Mouse (Mus musculus) myocyte (in vitro differentiated cells): Measurements from ENCODE around the gene Rgs6. TPM values are rescaled to one million over a fixed set of nuclear protein-coding genes. Genes with fewer than 3 reads are reported as not detected.

Source experiments
- H3K27me3 ChIP-seq: one replicate; pipeline ENCODE4 v1.6.1; 2011; ENCODE audit not compliant: control insufficient read depth, insufficient read depth, insufficient read length
- H3K36me3 ChIP-seq: one replicate; pipeline ENCODE4 v1.6.1; 2011; ENCODE audit not compliant: control insufficient read depth, insufficient read depth
- H3K4me2 ChIP-seq: one replicate; pipeline ENCODE4 v1.6.1; 2011; ENCODE audit warnings: low read depth, control low read depth
- H3K4me3 ChIP-seq: one replicate; pipeline ENCODE4 v1.5.1; 2011; ENCODE audit warnings: mild to moderate bottlenecking, control low read depth, moderate library complexity
- H3K79me2 ChIP-seq: one replicate; pipeline ENCODE4 v1.6.1; 2011; ENCODE audit not compliant: control insufficient read depth, insufficient read depth
- H3ac ChIP-seq: one replicate; pipeline ENCODE4 v1.6.1; 2011; ENCODE audit not compliant: control insufficient read depth, insufficient read length
- CEBPB ChIP-seq: IDR thresholded peaks from 2 replicates; pipeline ENCODE4 v1.6.1; 2011; ENCODE audit warnings: mild to moderate bottlenecking, moderate library complexity; ENCODE audit not compliant: poor library complexity, insufficient read depth, severe bottlenecking
- E2F4 ChIP-seq: IDR thresholded peaks from one replicate; pipeline ENCODE4 v1.6.1; 2011; ENCODE audit warnings: mild to moderate bottlenecking, control low read depth, moderate library complexity; ENCODE audit not compliant: insufficient read depth
- MAX ChIP-seq: IDR thresholded peaks from one replicate; pipeline ENCODE4 v1.6.1; 2011; ENCODE audit warnings: low read depth, mild to moderate bottlenecking, control low read depth
- MYOD1 ChIP-seq, 3 experiments: IDR thresholded peaks; one replicate each; pipeline ENCODE4 v1.6.1; 2011; ENCODE audit warnings: control low read depth in 2 of 3, low read depth in 2 of 3, mild to moderate bottlenecking in 2 of 3, moderate library complexity in 1 of 3; ENCODE audit not compliant: insufficient read length in 2 of 3, control insufficient read depth in 1 of 3
- MYOG ChIP-seq, 3 experiments: IDR thresholded peaks; one replicate each; pipeline ENCODE4 v1.6.1; 2011; ENCODE audit warnings: control low read depth in 2 of 3, low read depth in 2 of 3, mild to moderate bottlenecking in 2 of 3; ENCODE audit not compliant: insufficient read length in 2 of 3, control insufficient read depth in 1 of 3, insufficient read depth in 1 of 3
- POLR2A ChIP-seq: IDR thresholded peaks from one replicate; pipeline ENCODE4 v1.6.1; 2011; ENCODE audit warnings: low read depth, mild to moderate bottlenecking, control low read depth, moderate library complexity; ENCODE audit not compliant: insufficient read length
- POLR2AphosphoS2 ChIP-seq: IDR thresholded peaks from one replicate; pipeline ENCODE4 v1.6.1; 2011; ENCODE audit warnings: low read depth, control low read depth; ENCODE audit not compliant: insufficient read length
- REST ChIP-seq: IDR thresholded peaks from one replicate; pipeline ENCODE4 v1.6.1; 2011; ENCODE audit warnings: mild to moderate bottlenecking, control low read depth, moderate library complexity; ENCODE audit not compliant: insufficient read depth, insufficient read length
- SRF ChIP-seq: IDR thresholded peaks from one replicate; pipeline ENCODE4 v1.6.1; 2011; ENCODE audit warnings: low read depth; ENCODE audit not compliant: control insufficient read depth, insufficient read length
- TCF12 ChIP-seq: IDR thresholded peaks from one replicate; pipeline ENCODE4 v1.6.1; 2011; ENCODE audit warnings: mild to moderate bottlenecking, control low read depth; ENCODE audit not compliant: poor library complexity, insufficient read depth, severe bottlenecking
- TCF3 ChIP-seq: IDR thresholded peaks from one replicate; pipeline ENCODE4 v1.6.1; 2011; ENCODE audit warnings: low read depth, control low read depth; ENCODE audit not compliant: insufficient read length
- USF1 ChIP-seq: IDR thresholded peaks from one replicate; pipeline ENCODE4 v1.6.1; 2011; ENCODE audit warnings: low read depth, mild to moderate bottlenecking, control low read depth, moderate library complexity
- polyA plus RNA-seq: library from polyadenylated mRNA; unstranded; fragments of >200 nt; fragmentation: generic; extraction: Trizol; gene quantifications from one replicate; pipeline ENCODE4 v1.2.1, GENCODE M21; 2012; ENCODE audit warnings: missing spikeins

The Rgs6 gene
- polyA plus RNA-seq, 1 experiment: not detected

GRCm38 (mm10) chr12:83133827-83134226 is 545.7 kb downstream of the Rgs6 start:
- TF ChIP-seq MYOG (IDR thresholded peaks at IDR 0.05; ENCODE audit: control insufficient read depth in 1 of 3, insufficient read depth in 1 of 3, insufficient read length in 2 of 3, low read depth in 2 of 3) (no peak), POLR2A (no peak), TCF12 (no peak), TCF3 (no peak), SRF (no peak), CEBPB (no peak), USF1 (no peak), REST (no peak), E2F4 (no peak), POLR2AphosphoS2 (no peak), MAX (no peak), MYOD1 (IDR thresholded peaks at IDR 0.05; ENCODE audit: control insufficient read depth in 1 of 3, insufficient read length in 2 of 3, low read depth in 2 of 3) (no peak)
- H3K36me3 ChIP-seq: no peaks in the 10 kb centered on the region
- H3K4me2 ChIP-seq: no peak overlapping the region

GRCm38 (mm10) chr12:83136031-83136430 is 547.9 kb downstream of the Rgs6 start:
- H3K4me3 ChIP-seq: no peak overlapping the region
- H3K27me3 ChIP-seq: no peaks in the 10 kb centered on the region
- no peaks in the 10 kb centered on the region for H3K36me3 ChIP-seq
- H3ac ChIP-seq: no peak overlapping the region
- no peaks in the 10 kb centered on the region for H3K79me2 ChIP-seq
- no peak for TF ChIP-seq POLR2AphosphoS2
- no peak for TF ChIP-seq SRF
- no peak for TF ChIP-seq REST
- TF ChIP-seq E2F4: no peak
- TF ChIP-seq MYOD1 (IDR thresholded peaks at IDR 0.05; ENCODE audit: control insufficient read depth in 1 of 3, insufficient read length in 2 of 3, low read depth in 2 of 3): no peak
- no peak for TF ChIP-seq TCF3
- TF ChIP-seq USF1: no peak
- no peak for TF ChIP-seq MAX
- no peak for TF ChIP-seq POLR2A
- no peak for TF ChIP-seq TCF12
- no peak for TF ChIP-seq MYOG (IDR thresholded peaks at IDR 0.05; ENCODE audit: control insufficient read depth in 1 of 3, insufficient read depth in 1 of 3, insufficient read length in 2 of 3, low read depth in 2 of 3)
- no peak for TF ChIP-seq CEBPB
- H3K4me2 ChIP-seq: no peak overlapping the region

More at GRCm38 (mm10) chr12:83133827-83134226, 545.7 kb downstream of the Rgs6 start:
- H3K4me3 ChIP-seq: no peak overlapping the region
- H3K79me2 ChIP-seq: no peaks in the 10 kb centered on the region
- no peak overlapping the region for H3ac ChIP-seq
- H3K27me3 ChIP-seq: no peaks in the 10 kb centered on the region

- TF ChIP-seq SRF (no peak), E2F4 (no peak), CEBPB (no peak), TCF12 (no peak), TCF3 (no peak)
- H3K4me3 ChIP-seq: no peak overlapping the region
- H3K79me2 ChIP-seq: no peaks in the 10 kb centered on the region
- H3K27me3 ChIP-seq: no peaks in the 10 kb centered on the region
- no peaks in the 10 kb centered on the region for H3K36me3 ChIP-seq
- no peak overlapping the region for H3K4me2 ChIP-seq
- no peak overlapping the region for H3ac ChIP-seq
These were observed 548.4 kb downstream of the Rgs6 start for GRCm38 (mm10) chr12:83136460-83136859.

- Histone ChIP-seq H3K27me3 (no peaks in the 10 kb centered on the region), H3K36me3 (no peaks in the 10 kb centered on the region), H3K4me3 (no peak overlapping the region), H3K79me2 (no peaks in the 10 kb centered on the region), H3ac (no peak overlapping the region), H3K4me2 (no peak overlapping the region)
- TF ChIP-seq MAX (no peak), POLR2A (no peak), TCF12 (no peak), USF1 (no peak), E2F4 (no peak), TCF3 (no peak), SRF (no peak), REST (no peak), MYOG (IDR thresholded peaks at IDR 0.05; ENCODE audit: control insufficient read depth in 1 of 3, insufficient read depth in 1 of 3, insufficient read length in 2 of 3, low read depth in 2 of 3) (no peak), CEBPB (no peak), POLR2AphosphoS2 (no peak), MYOD1 (IDR thresholded peaks at IDR 0.05; ENCODE audit: control insufficient read depth in 1 of 3, insufficient read length in 2 of 3, low read depth in 2 of 3) (no peak)
These were observed 548.9 kb downstream of the Rgs6 start for GRCm38 (mm10) chr12:83137001-83137400.

- Histone ChIP-seq H3K79me2 (no peaks in the 10 kb centered on the region), H3K4me3 (no peak overlapping the region), H3K4me2 (no peak overlapping the region), H3K36me3 (no peaks in the 10 kb centered on the region), H3ac (no peak overlapping the region), H3K27me3 (no peaks in the 10 kb centered on the region)
- TF ChIP-seq MAX: no peak
- TF ChIP-seq POLR2A: no peak
- no peak for TF ChIP-seq TCF3
- no peak for TF ChIP-seq POLR2AphosphoS2
- TF ChIP-seq TCF12: no peak
- TF ChIP-seq SRF: no peak
- TF ChIP-seq REST: no peak
- TF ChIP-seq MYOG (IDR thresholded peaks at IDR 0.05; ENCODE audit: control insufficient read depth in 1 of 3, insufficient read depth in 1 of 3, insufficient read length in 2 of 3, low read depth in 2 of 3): no peak
- TF ChIP-seq E2F4: no peak
- no peak for TF ChIP-seq USF1
- no peak for TF ChIP-seq MYOD1 (IDR thresholded peaks at IDR 0.05; ENCODE audit: control insufficient read depth in 1 of 3, insufficient read length in 2 of 3, low read depth in 2 of 3)
- no peak for TF ChIP-seq CEBPB
These were observed 553.1 kb downstream of the Rgs6 start for GRCm38 (mm10) chr12:83141164-83141563.
